Mouse (Mus musculus) forebrain, embryonic 12.5 days (tissue): Measurements from ENCODE around the gene Prkch. TPM values are rescaled to one million over a fixed set of nuclear protein-coding genes. Genes with fewer than 3 reads are reported as not detected.
"Not testable (repeated sequence)": the region's sequence is repeated elsewhere in the genome, so short reads cannot be mapped to it uniquely, and the experiment has no call there.

Source experiments
- ATAC-seq: fragments of 200-750 bp; cut with Nextera tagmentation; 2 replicates; pipeline ENCODE4 v1.8.0; 2017; ENCODE audit warnings: moderate TSS enrichment; ENCODE audit not compliant: low FRiP score
- H3K27ac ChIP-seq: fragments of 300-500 bp; sonication (generic); 2 replicates; pipeline ENCODE4 v1.5.1; 2016; ENCODE audit warnings: mild to moderate bottlenecking
- H3K27me3 ChIP-seq: fragments of 300-500 bp; sonication (generic); 2 replicates; pipeline ENCODE4 v1.6.1; 2016; ENCODE audit warnings: mild to moderate bottlenecking
- H3K36me3 ChIP-seq: fragments of 300-500 bp; sonication (generic); replicated peaks from 2 replicates; pipeline ENCODE4 v1.6.1; 2016; ENCODE audit warnings: mild to moderate bottlenecking
- H3K4me1 ChIP-seq: fragments of 300-500 bp; sonication (generic); 2 replicates; pipeline ENCODE4 v1.6.1; 2016
- H3K4me2 ChIP-seq: fragments of 300-500 bp; sonication (generic); 2 replicates; pipeline ENCODE4 v1.6.1; 2016; ENCODE audit warnings: mild to moderate bottlenecking, moderate library complexity
- H3K4me3 ChIP-seq: fragments of 300-500 bp; sonication (generic); replicated peaks from 2 replicates; pipeline ENCODE4 v1.5.1; 2016; ENCODE audit warnings: mild to moderate bottlenecking
- H3K9ac ChIP-seq: fragments of 300-500 bp; sonication (generic); 2 replicates; pipeline ENCODE4 v1.6.1; 2016; ENCODE audit warnings: mild to moderate bottlenecking
- H3K9me3 ChIP-seq: fragments of 300-500 bp; sonication (generic); 2 replicates; pipeline ENCODE4 v1.6.1; 2016
- WGBS: fragments of 180-500 bp; shearing (Covaris S2); methylation state at CpG from one replicate; pipeline ENCODE4 v1.1.7; 2016; 5-methylcytosine and 5-hydroxymethylcytosine counted together
- polyA plus RNA-seq: library from polyadenylated mRNA; unstranded; fragments of >200 nt; fragmentation: Nextera tagmentation; extraction: Ambion mirVana; gene quantifications from 2 replicates; pipeline ENCODE4 v1.2.1, GENCODE M21; 2016

Gene Prkch
- 4.6 and 6.0 TPM in 2 replicates for polyA plus RNA-seq

DNA sequence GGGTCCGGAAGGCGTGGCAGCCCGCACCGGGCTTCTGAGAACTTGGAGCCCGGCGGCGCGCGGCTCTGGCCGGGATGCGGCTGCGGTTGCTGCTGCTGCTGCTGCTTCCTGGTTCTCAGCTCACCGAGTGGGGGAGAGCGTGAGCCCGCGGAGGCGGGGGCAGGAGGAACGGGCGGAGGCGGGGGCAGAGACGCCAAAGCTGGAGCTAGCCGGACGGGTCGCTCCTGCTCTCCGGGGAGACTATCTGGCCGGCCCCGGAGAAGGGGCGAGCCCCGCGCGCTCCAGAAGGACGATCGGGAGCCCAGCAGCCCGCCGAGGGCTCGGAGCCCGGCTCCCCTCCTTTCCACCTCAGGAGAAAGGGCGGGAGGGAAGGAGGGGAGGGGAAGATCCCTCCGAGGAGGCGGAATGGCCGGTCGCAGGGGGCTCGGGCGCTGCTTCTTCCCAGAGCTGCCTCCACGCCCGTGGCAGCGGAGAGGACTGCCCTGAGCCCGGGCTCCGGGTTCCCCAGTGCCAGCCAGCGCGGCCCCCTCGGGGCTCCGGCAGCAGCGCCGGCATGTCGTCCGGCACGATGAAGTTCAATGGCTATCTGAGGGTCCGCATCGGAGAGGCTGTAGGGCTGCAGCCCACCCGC is at the start of gene Prkch:
Prkch (plus strand) TSS at position 187 of the 631 bp plus-strand sequence.
- ATAC-seq: peak; percentile 92
- Histone ChIP-seq H3K9me3 (no peaks in the 10 kb centered on the region), H3K36me3 (no peaks in the 10 kb centered on the region), H3K4me1 (peaks cover 20% of the 10 kb centered on the region), H3K4me2 (peak within 1 kb of the TSS; percentile 87), H3K9ac (peak within 1 kb of the TSS; percentile 67), H3K27ac (0 out of 2 replicates have a peak within 1 kb of the TSS, but pooled peaks have one; percentile 14), H3K27me3 (peaks cover 43% of the 10 kb centered on the region), H3K4me3 (peak within 1 kb of the TSS; percentile 62)
- under 1% methylated on average over 60 of the region's 61 CpGs for WGBS

DNA sequence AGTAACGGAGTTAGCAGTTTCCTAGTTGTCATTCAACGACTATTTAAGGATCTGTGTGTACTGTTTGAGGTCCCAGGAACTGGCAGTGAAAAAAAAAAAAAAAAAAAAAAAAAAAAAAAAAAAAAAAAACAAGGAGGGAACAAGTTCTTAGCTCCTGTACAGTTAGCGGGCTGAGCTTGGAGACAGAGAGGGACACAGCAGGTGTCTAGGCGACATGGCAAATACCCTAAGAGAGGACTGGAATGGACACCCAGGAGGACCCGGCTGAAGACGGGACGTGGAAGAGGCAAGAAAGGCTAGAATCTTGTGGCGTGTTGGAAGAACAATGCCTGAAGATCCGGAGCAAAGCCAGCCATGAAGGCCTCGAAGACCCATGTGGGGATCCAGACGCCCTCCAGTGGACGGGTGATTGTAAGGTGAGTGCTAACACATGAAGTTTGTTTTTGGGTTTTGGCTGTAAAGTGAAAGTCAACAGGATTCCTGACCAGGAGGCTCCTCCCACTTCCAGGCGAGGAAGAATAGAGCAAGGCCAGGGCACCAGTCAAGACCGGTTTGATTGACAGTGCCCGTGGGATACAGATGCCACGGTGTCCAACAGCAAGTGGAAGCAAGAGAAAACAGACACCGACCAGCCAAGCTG is 47.0 kb upstream of the Prkch start:
- peaks cover 5% of the 10 kb centered on the region; the same call in 1 of the 2 replicates for H3K4me1 ChIP-seq
- H3K4me2 ChIP-seq: peak overlapping the region; percentile 17; the same call in 1 of the 2 replicates
- no peak for ATAC-seq
- no peak overlapping the region for H3K4me3 ChIP-seq
- WGBS: 21% methylated on average over 17 of the region's 17 CpGs
- peaks cover 27% of the 10 kb centered on the region for H3K27me3 ChIP-seq
- H3K9ac ChIP-seq: no peak overlapping the region
- no peak overlapping the region for H3K27ac ChIP-seq
- H3K36me3 ChIP-seq: no peaks in the 10 kb centered on the region
- H3K9me3 ChIP-seq: no peaks in the 10 kb centered on the region

DNA sequence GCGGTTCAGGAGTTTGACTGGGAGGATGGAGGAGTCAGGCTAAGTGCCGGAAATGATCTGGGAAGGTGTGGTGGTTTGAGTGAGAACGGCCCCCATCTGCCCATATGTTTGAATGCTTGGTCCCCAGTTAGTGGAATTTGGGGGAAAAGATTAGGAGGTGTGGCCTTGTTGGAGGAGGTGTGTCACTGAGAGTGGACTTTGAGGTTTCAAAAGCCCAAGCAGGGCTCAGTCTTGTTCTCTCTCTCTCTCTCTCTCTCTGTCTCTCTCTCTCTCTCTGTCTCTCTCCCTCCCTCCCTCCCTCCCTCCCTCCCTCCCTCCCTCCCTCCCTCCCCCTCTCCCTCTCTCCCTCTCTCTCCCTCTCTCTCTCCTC is 46.5 kb upstream of the Prkch start:
- not testable (repeated sequence) for H3K4me3 ChIP-seq, H3K36me3 ChIP-seq, H3K9ac ChIP-seq, H3K4me1 ChIP-seq, ATAC-seq, H3K9me3 ChIP-seq, H3K27ac ChIP-seq
- Histone ChIP-seq H3K27me3 (peaks cover 32% of the 10 kb centered on the region), H3K4me2 (peak overlapping the region; percentile 17; the same call in 1 of the 2 replicates)
- 62% methylated on average over 3 of the region's 3 CpGs for WGBS

DNA sequence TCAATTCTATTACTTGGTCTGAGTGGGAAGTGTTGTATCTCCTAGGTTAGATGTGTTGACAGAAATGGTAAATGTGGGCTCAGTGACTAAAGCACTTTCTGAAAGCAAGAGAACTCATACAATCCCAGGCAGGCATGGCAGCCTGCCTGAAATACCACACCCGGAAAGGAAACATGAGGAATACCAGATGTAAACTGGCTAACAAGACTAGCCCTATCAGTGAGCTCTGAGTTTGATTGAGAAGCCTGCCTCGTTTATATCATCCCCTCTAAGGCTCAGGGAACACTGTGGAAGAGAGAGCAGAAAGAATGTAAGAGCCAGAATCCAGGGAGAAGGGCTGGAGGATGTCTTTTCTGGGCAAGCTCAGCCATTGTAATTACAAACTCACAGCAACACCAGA is 45.4 kb upstream of the Prkch start:
- Histone ChIP-seq H3K9me3 (no peaks in the 10 kb centered on the region), H3K4me1 (peaks cover 5% of the 10 kb centered on the region; the same call in 1 of the 2 replicates), H3K9ac (no peak overlapping the region), H3K27me3 (peaks cover 37% of the 10 kb centered on the region), H3K36me3 (no peaks in the 10 kb centered on the region), H3K4me3 (no peak overlapping the region), H3K27ac (no peak overlapping the region), H3K4me2 (no peak overlapping the region)
- WGBS: 38% methylated on average over 2 of the region's 2 CpGs
- no peak for ATAC-seq

DNA sequence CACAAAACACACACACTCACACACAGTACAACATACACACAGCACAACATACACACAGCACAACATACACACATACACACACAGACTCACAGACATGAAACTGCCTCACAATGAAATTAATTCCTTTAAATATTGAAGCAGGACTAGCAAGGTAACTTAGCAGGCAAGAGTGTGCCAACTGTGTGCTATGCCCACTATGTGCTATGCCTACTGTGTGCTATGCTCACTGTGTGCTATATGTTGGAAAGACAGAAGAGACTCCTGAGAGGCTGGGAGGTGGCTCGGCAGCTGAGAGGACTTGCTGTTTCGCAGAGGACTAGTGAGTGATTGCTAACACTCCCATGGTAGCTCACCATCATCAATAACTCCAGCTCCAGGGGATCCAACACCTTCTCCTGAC is 44.2 kb upstream of the Prkch start:
- WGBS: 95% methylated on average over 2 of the region's 2 CpGs
- no peaks in the 10 kb centered on the region for H3K9me3 ChIP-seq
- H3K4me1 ChIP-seq: peaks cover 8% of the 10 kb centered on the region
- peaks cover 49% of the 10 kb centered on the region for H3K27me3 ChIP-seq
- no peak overlapping the region for H3K4me3 ChIP-seq
- ATAC-seq: no peak
- H3K9ac ChIP-seq: no peak overlapping the region
- no peak overlapping the region for H3K4me2 ChIP-seq
- no peak overlapping the region for H3K27ac ChIP-seq
- H3K36me3 ChIP-seq: no peaks in the 10 kb centered on the region

DNA sequence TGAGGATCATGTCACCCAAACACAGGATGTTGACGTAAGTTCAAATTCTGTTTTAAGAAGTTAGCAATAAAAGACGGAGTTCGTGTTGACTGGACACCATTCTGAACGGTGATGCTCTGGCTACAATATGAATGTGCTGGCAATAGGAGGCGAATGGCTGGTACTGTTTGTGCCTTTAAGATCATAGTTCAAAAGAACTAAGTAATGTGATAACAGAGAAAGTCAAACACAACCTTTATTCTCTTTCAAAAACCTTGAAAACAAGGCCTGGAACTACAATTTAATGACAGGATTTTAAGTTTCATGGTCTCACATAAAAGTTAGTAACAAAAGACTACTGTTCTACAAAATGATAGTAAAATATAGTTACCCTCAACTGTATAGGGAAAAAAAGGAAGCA is 41.4 kb upstream of the Prkch start:
- Histone ChIP-seq H3K27ac (no peak overlapping the region), H3K9ac (no peak overlapping the region), H3K4me1 (peaks cover 14% of the 10 kb centered on the region), H3K4me2 (no peak overlapping the region), H3K9me3 (no peaks in the 10 kb centered on the region), H3K4me3 (no peak overlapping the region), H3K27me3 (peaks cover 77% of the 10 kb centered on the region), H3K36me3 (no peaks in the 10 kb centered on the region)
- ATAC-seq: no peak
- 87% methylated on average over 5 of the region's 5 CpGs for WGBS

DNA sequence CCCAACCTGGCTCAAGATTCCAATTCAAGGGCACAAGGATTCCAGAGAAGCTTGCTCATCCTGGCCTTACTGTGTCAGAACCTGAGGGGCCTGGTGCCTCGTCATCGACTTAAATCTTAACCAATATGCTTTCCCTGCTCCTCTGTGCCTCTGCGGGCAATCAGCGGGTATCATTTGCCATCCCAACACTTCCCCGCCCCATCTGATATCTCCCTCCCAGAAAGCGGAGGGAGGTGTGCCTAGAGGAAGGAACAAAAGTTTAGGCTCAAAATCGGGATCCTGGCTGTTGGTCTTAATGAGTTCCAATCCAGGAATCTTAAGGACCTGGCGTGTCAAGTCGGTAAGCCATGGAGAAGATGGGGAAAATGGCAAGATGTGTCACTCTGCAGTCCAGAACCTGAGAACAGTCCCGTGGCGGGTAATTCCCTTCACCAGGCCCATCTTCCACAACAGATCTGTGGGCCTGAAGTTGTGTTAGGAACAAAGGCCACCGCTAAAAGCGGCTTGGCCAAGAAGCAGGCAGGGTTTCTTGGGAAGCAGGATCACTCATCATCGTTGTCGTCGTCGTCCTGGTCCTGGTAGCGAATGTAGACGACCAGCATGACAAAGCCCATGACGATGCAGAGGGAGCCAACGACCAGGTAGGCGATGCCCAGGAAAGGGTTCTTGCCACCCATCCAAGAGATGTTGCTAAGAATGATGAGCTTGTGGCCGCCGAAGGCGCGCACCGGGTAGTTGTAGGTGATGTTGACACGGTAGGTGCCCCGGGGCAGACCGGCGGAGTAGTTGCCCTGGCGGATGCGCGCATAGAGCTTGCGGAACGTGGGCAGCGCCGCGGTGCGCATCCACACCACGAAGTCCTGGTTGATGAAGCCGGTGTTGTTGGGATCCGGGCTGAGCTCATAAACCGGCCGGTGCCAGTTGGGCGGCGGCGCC is 39.6 kb upstream of the Prkch start:
- ATAC-seq: no peak
- WGBS: 15% methylated on average over 48 of the region's 48 CpGs
- H3K4me2 ChIP-seq: peak overlapping the region; percentile 61

DNA sequence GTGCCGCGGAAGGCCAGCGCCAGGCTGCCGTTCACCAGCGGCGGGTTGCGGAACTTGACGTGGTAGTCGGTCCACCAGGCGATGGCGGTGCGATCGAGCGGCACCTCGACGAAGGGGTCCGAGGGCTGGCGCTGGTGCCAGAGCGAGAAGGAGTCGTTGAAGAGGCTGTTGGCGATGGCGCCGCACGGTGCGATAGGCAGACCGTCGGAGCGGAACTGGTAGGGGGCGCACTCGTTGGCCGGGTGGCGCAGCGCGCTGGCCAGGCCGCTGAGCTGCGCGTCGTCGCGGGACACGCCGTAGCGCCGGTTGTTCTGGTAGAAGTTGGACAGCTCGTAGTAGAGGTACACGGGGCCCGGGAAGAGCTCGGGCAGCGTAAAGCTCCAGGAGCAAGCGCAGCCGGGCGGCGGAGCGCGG is 38.9 kb upstream of the Prkch start:
- H3K4me1 ChIP-seq: peaks cover 14% of the 10 kb centered on the region
- H3K9ac ChIP-seq: peak overlapping the region; percentile 38; the same call in 1 of the 2 replicates
- under 1% methylated on average over 55 of the region's 55 CpGs for WGBS
- no peak overlapping the region for H3K27ac ChIP-seq
- peaks cover 86% of the 10 kb centered on the region for H3K27me3 ChIP-seq
- peak overlapping the region; percentile 61 for H3K4me2 ChIP-seq
- H3K4me3 ChIP-seq: peak overlapping the region; percentile 42
- H3K9me3 ChIP-seq: no peaks in the 10 kb centered on the region
- H3K36me3 ChIP-seq: no peaks in the 10 kb centered on the region
- peak; percentile 51 for ATAC-seq

More for the DNA sequence above, 39.6 kb upstream of the Prkch start:
- H3K4me1 ChIP-seq: peaks cover 14% of the 10 kb centered on the region
- H3K27ac ChIP-seq: no peak overlapping the region
- no peaks in the 10 kb centered on the region for H3K9me3 ChIP-seq
- H3K36me3 ChIP-seq: no peaks in the 10 kb centered on the region
- peaks cover 86% of the 10 kb centered on the region for H3K27me3 ChIP-seq
- H3K4me3 ChIP-seq: peak overlapping the region; percentile 42
- H3K9ac ChIP-seq: 0 out of 2 replicates have a peak overlapping the region, but pooled peaks have one; percentile 38

DNA sequence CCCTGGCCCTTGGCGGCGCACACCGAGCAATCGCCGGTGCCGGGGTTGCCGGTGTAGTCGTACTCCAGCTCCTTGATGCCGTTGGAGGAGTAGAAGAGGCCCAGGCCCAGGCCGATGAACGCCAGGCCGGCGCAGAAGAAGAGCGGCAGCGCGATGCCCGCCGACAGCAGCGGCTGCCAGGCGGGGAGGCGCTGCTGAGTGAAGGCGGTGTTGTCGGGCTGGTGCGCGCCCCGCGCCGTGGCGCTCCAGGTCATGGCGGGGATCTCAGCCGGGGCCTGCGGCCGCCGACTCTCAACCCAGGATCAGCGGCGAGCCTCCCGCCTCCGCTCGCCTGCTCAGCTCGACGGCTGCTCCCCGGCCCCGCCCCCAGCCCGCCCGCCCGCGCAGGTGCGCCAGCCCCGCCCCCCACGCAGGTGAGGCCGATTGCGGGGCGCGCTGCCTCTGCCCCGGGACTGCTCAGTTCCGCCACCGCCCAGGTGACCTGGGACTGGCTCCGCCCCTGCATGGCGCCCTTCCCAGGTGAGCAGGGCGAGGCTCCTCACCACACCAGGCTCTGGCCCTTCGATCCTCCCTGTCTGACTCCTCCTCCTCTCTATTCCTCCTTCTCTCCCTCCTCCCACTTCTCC is 38.4 kb upstream of the Prkch start, which contains the start of gene Tmem30b:
Tmem30b (minus strand) TSS at position 307 of the 626 bp plus-strand sequence.
- H3K4me1 ChIP-seq: peaks cover 14% of the 10 kb centered on the region
- WGBS: 3% methylated on average over 43 of the region's 61 CpGs
- H3K27me3 ChIP-seq: peaks cover 85% of the 10 kb centered on the region

DNA sequence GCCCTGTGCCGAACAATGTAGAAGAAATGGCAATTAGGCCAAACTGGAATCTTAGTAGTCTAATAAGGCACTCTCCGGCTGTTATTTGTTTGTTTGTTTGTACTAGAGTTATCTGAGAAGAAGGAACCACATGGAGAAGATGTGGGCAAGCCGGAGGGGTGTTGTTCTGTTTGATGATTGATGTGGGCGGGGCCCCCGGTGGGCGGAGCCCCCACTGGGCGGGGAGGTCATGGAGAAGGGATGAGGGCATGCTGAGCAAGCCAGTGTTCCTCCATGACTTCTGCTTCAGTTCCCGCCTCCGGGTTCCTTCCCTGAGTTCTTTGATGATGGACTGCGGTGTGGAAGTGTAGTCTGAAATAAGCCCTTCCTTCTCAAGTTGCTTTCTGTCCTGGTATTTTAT is 37.0 kb upstream of the Prkch start:
- H3K4me3 ChIP-seq: no peak overlapping the region
- 44% methylated on average over 10 of the region's 10 CpGs for WGBS
- ATAC-seq: no peak

More for the DNA sequence above, 38.4 kb upstream of the Prkch start, which contains the start of gene Tmem30b:
- peak within 1 kb of the TSS; percentile 42 for H3K4me3 ChIP-seq
- no peaks in the 10 kb centered on the region for H3K36me3 ChIP-seq
- no peak within 1 kb of the TSS for H3K27ac ChIP-seq
- peak within 1 kb of the TSS; percentile 38 for H3K9ac ChIP-seq
- H3K4me2 ChIP-seq: peak within 1 kb of the TSS; percentile 61
- no peaks in the 10 kb centered on the region for H3K9me3 ChIP-seq
- peak; percentile 46 for ATAC-seq

DNA sequence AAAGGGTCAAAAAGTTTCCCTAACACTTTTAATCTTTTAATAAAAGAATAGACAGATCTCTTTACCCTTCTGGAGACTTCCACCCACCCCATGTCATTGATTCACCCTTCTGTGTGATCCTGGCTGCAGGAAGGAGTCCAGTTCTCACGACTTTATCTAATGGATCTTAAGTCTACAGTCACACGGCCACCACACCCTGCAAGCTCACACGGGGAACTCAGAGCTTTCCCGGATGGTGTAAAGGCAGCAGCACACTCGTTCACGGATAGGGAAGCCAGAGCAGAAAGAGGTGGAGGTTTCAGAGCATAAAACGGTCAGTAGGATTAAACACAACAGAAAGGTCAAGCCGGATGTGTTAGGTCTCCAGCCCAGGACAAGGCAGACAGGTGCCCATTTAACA is 36.3 kb upstream of the Prkch start:
- H3K36me3 ChIP-seq: no peaks in the 10 kb centered on the region
- WGBS: 79% methylated on average over 8 of the region's 8 CpGs

More for the DNA sequence above, 37.0 kb upstream of the Prkch start:
- Histone ChIP-seq H3K36me3 (no peaks in the 10 kb centered on the region), H3K9ac (no peak overlapping the region), H3K4me2 (no peak overlapping the region), H3K27me3 (peaks cover 75% of the 10 kb centered on the region), H3K4me1 (peaks cover 14% of the 10 kb centered on the region), H3K27ac (no peak overlapping the region), H3K9me3 (no peaks in the 10 kb centered on the region)

More for the DNA sequence above, 36.3 kb upstream of the Prkch start:
- H3K27ac ChIP-seq: no peak overlapping the region
- H3K4me2 ChIP-seq: no peak overlapping the region
- peaks cover 74% of the 10 kb centered on the region for H3K27me3 ChIP-seq
- peaks cover 14% of the 10 kb centered on the region for H3K4me1 ChIP-seq
- H3K9ac ChIP-seq: no peak overlapping the region
- H3K4me3 ChIP-seq: no peak overlapping the region
- no peaks in the 10 kb centered on the region for H3K9me3 ChIP-seq
- no peak for ATAC-seq
